Comparison of ENCODE assay signal across 19 mouse cellular contexts in the genomic region with DNA sequence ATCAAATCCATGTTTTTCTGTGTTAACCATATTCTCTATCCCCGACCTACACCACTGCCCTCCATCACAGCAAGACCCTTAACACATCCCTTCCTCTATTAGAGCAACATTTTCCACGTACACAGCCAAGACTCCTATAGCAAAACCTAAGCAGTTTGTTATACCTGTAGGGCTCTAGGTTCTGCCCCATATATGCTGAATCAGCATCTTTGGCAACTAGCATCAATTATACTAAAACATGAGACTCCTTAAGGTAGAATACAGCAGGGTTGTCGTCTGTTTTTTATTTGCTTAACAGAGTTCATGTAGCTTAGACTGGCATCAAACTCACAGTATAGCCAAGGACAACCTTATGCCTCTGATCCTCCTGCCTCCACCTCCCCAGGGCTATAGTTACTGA. TPM values are rescaled to one million over a fixed set of nuclear protein-coding genes. Genes with fewer than 3 reads are reported as not detected.
DNase-seq lines count a peak whose midpoint lies in the region; ATAC-seq and TF ChIP-seq lines count a peak whose summit lies in the region.
"Had no signal": no experiment of that assay in that cellular context is flagged by ENCODE, and none has a peak within 500 bp of the region (broad histone marks: within the 10 kb centered on the region; RNA-seq: fewer than 3 reads in every experiment).

No protein-coding gene starts in this region.

- peaks cover 9% of the 10 kb centered on the region; the same call in 1 of the 2 replicates for H3K9me3 ChIP-seq in lung, embryonic 14.5 days (ENCODE audit: low read depth, low read length)
- H3K9me3 ChIP-seq in embryonic facial prominence, embryonic 10.5 days: peaks cover 4% of the 10 kb centered on the region; the same call in 1 of the 2 replicates
- H3K9me3 ChIP-seq in liver, embryonic 15.5 days (replicated peaks): no peaks in the 10 kb centered on the region
- H3K9me3 ChIP-seq: heart, embryonic 15.5 days had no signal

- 80% methylated on average over 3 of the region's 3 CpGs for WGBS in lung, embryonic 14.5 days
- WGBS in embryonic facial prominence, embryonic 10.5 days: 81% methylated on average over 3 of the region's 3 CpGs
- whole genome bisulfite sequencing in liver, embryonic 15.5 days (ENCODE audit: insufficient replicate concordance): 74% methylated on average over 3 of the region's 3 CpGs

- no peak for ATAC-seq in lung, embryonic 14.5 days (ENCODE audit: insufficient read depth)
- ATAC-seq in liver, embryonic 15.5 days (ENCODE audit: insufficient read depth): no peak
- ATAC-seq in megakaryocyte progenitor cell, adult 5-6 weeks (replicated peaks; ENCODE audit: poor library complexity): no peak
- ATAC-seq: activated CD4-positive, CD25-positive, alpha-beta regulatory T cell, adult 4 months had no signal

- no peaks in the 10 kb centered on the region for H3K27me3 ChIP-seq in lung, embryonic 14.5 days (ENCODE audit: insufficient read depth, low read length)
- no peaks in the 10 kb centered on the region for H3K27me3 ChIP-seq in embryonic facial prominence, embryonic 10.5 days (replicated peaks; ENCODE audit: low read depth, poor library complexity, severe bottlenecking)
- no peaks in the 10 kb centered on the region for H3K27me3 ChIP-seq in liver, embryonic 15.5 days
- H3K27me3 ChIP-seq: embryonic facial prominence, embryonic 13.5 days; heart, embryonic 15.5 days had no signal

- peaks cover 14% of the 10 kb centered on the region for H3K36me3 ChIP-seq in lung, embryonic 14.5 days (ENCODE audit: insufficient read depth)
- H3K36me3 ChIP-seq in embryonic facial prominence, embryonic 10.5 days (replicated peaks): peaks cover 30% of the 10 kb centered on the region
- H3K36me3 ChIP-seq in liver, embryonic 15.5 days (replicated peaks): peaks cover 10% of the 10 kb centered on the region

- 0 out of 2 replicates have a peak overlapping the region, but pooled peaks have one; percentile 97 for H3K4me2 ChIP-seq in lung, embryonic 14.5 days
- peak overlapping the region; percentile 95 for H3K4me2 ChIP-seq in liver, embryonic 15.5 days

- H3K4me1 ChIP-seq in lung, embryonic 14.5 days (ENCODE audit: insufficient read depth): no peaks in the 10 kb centered on the region
- H3K4me1 ChIP-seq in embryonic facial prominence, embryonic 10.5 days: peaks cover 24% of the 10 kb centered on the region
- peaks cover 17% of the 10 kb centered on the region for H3K4me1 ChIP-seq in liver, embryonic 15.5 days (replicated peaks)

- DNase-seq in heart, adult 11 months: peak; percentile 57
- DNase-seq in heart, postnatal 4 days: no peak
- no peak for DNase-seq in lung, embryonic 14.5 days
- DNase-seq in lung, postnatal 10 days: no peak
- no peak for DNase-seq in embryonic facial prominence, embryonic 10.5 days (ENCODE audit: low spot score)
- DNase-seq: kidney, postnatal 14 days; right cerebral cortex, postnatal 25 days had no signal

- no peak for TF ChIP-seq CTCF in lung, embryonic 14.5 days (IDR thresholded peaks at IDR 0.05; ENCODE audit: low read depth)

- no peak overlapping the region for H3K27ac ChIP-seq in lung, embryonic 14.5 days (ENCODE audit: low read depth)
- H3K27ac ChIP-seq in embryonic facial prominence, embryonic 10.5 days (replicated peaks): no peak overlapping the region
- no peak overlapping the region for H3K27ac ChIP-seq in liver, embryonic 15.5 days (replicated peaks)
- H3K27ac ChIP-seq: embryonic facial prominence, embryonic 13.5 days; heart, embryonic 15.5 days had no signal

- no peak overlapping the region for H3K4me3 ChIP-seq in lung, embryonic 14.5 days (ENCODE audit: low read depth, low read length)
- peak overlapping the region; percentile 94; the same call in 1 of the 2 replicates for H3K4me3 ChIP-seq in embryonic facial prominence, embryonic 10.5 days
- H3K4me3 ChIP-seq in liver, embryonic 15.5 days (replicated peaks): no peak overlapping the region; the same call in 1 of the 2 replicates

- no peak overlapping the region for H3K9ac ChIP-seq in lung, embryonic 14.5 days
- H3K9ac ChIP-seq in liver, embryonic 15.5 days: no peak overlapping the region
- H3K9ac ChIP-seq: heart, embryonic 15.5 days had no signal

RNA-seq across cellular contexts. Expression of gene Poc1b, which starts 1.3 kb away (rescaled TPM):
- 10 to 100 TPM in 1 of 2 experiments, 1 to 10 TPM in 1; 8.6 to 11.2 TPM for total RNA-seq in heart, postnatal 4 days (2021)
- 31.1 and 33.5 TPM in 2 replicates for polyA plus RNA-seq in lung, embryonic 14.5 days (2014; fragmentation: Nextera tagmentation; extraction: Ambion mirVana)
- 32.6 and 33.3 TPM in 2 replicates for polyA plus RNA-seq in embryonic facial prominence, embryonic 10.5 days (2016; fragmentation: Nextera tagmentation; extraction: Ambion mirVana)
- 5.0 and 5.8 TPM in 2 replicates for polyA plus RNA-seq in liver, embryonic 15.5 days (2015; fragmentation: Nextera tagmentation; extraction: Ambion mirVana)
- total RNA-seq in megakaryocyte progenitor cell, adult 5-6 weeks (2015): 32.8 and 41.8 TPM in 2 replicates
- total RNA-seq in megakaryocyte progenitor cell, adult 5-6 weeks (2017): 10.6 and 12.0 TPM in 2 replicates

RNA-seq across cellular contexts. Expression of gene Galnt4, which starts 2.4 kb away (rescaled TPM):
- total RNA-seq in heart, postnatal 4 days (2021): 1 to 10 TPM; 6.1 to 6.3 TPM
- 18.3 and 19.2 TPM in 2 replicates for polyA plus RNA-seq in lung, embryonic 14.5 days (2014; fragmentation: Nextera tagmentation; extraction: Ambion mirVana)
- polyA plus RNA-seq in embryonic facial prominence, embryonic 10.5 days (2016; fragmentation: Nextera tagmentation; extraction: Ambion mirVana): 4.1 and 5.4 TPM in 2 replicates
- 2.7 and 3.2 TPM in 2 replicates for polyA plus RNA-seq in liver, embryonic 15.5 days (2015; fragmentation: Nextera tagmentation; extraction: Ambion mirVana)
- 8.5 and 10.8 TPM in 2 replicates for total RNA-seq in megakaryocyte progenitor cell, adult 5-6 weeks (2015)
- 9.9 and 11.8 TPM in 2 replicates for total RNA-seq in megakaryocyte progenitor cell, adult 5-6 weeks (2017)

RNA-seq across cellular contexts. Expression of gene Phxr2, which starts 20.6 kb away (rescaled TPM):
- total RNA-seq in heart, postnatal 4 days (2021): not detected
- polyA plus RNA-seq in lung, embryonic 14.5 days (2014; fragmentation: Nextera tagmentation; extraction: Ambion mirVana): not detected in 2 replicates
- polyA plus RNA-seq in embryonic facial prominence, embryonic 10.5 days (2016; fragmentation: Nextera tagmentation; extraction: Ambion mirVana): 0.13 and 0.21 TPM in 2 replicates
- polyA plus RNA-seq in liver, embryonic 15.5 days (2015; fragmentation: Nextera tagmentation; extraction: Ambion mirVana): not detected in 2 replicates
- not detected in 2 replicates for total RNA-seq in megakaryocyte progenitor cell, adult 5-6 weeks (2015)
- total RNA-seq in megakaryocyte progenitor cell, adult 5-6 weeks (2017): not detected in 2 replicates
- total RNA-seq: adrenal gland, postnatal 4 days; layer of hippocampus, postnatal 10 days; left cerebral cortex, postnatal 36 days had no signal
- polyA plus RNA-seq: embryonic facial prominence, embryonic 13.5 days; heart, embryonic 15.5 days; lung, embryonic 16.5 days; midbrain, embryonic 11.5 days; myocyte; urinary bladder, adult 2 months had no signal
